Mouse (Mus musculus): ENCODE data around the gene Olfr281. TPM values are rescaled to one million over a fixed set of nuclear protein-coding genes. Genes with fewer than 3 reads are reported as not detected.

Olfr281 gene
- polyA plus RNA-seq, 1 experiment from 2014 or later: not detected

- no peaks in the 10 kb centered on the region for H3K27me3 ChIP-seq (replicated peaks; ENCODE audit: control insufficient read depth, insufficient read depth, low read length)
- ATAC-seq (no peak), DNase-seq (ENCODE audit: low spot score) (no peak)
- no peak overlapping the region for H3K9ac ChIP-seq (ENCODE audit: low read length)
- WGBS: 95% methylated on average over 17 of the region's 17 CpGs
- H3K36me3 ChIP-seq (ENCODE audit: control insufficient read depth, insufficient read depth, low read length): no peaks in the 10 kb centered on the region
- no peaks in the 10 kb centered on the region for H3K9me3 ChIP-seq (replicated peaks; ENCODE audit: control insufficient read depth, low read length)
- no peaks in the 10 kb centered on the region for H3K4me1 ChIP-seq (ENCODE audit: control insufficient read depth, insufficient read depth, low read length)
- H3K4me2 ChIP-seq (ENCODE audit: low read length): no peak overlapping the region
- H3K4me3 ChIP-seq (ENCODE audit: low read depth, low read length): no peak overlapping the region
- no peak overlapping the region for H3K27ac ChIP-seq (ENCODE audit: low read depth, low read length)
These were observed 45.2 kb downstream of the Olfr281 start for GRCm38 (mm10) chr15:98497631-98498030.

- H3K27ac ChIP-seq (ENCODE audit: low read depth, low read length): no peak overlapping the region
- H3K9ac ChIP-seq (ENCODE audit: low read length): no peak overlapping the region
- ATAC-seq (no peak), DNase-seq (ENCODE audit: low spot score) (no peak)
- 94% methylated on average over 3 of the region's 3 CpGs for WGBS
- no peak overlapping the region for H3K4me2 ChIP-seq (ENCODE audit: low read length)
- no peaks in the 10 kb centered on the region for H3K4me1 ChIP-seq (ENCODE audit: control insufficient read depth, insufficient read depth, low read length)
- H3K9me3 ChIP-seq (replicated peaks; ENCODE audit: control insufficient read depth, low read length): no peaks in the 10 kb centered on the region
- H3K27me3 ChIP-seq (replicated peaks; ENCODE audit: control insufficient read depth, insufficient read depth, low read length): no peaks in the 10 kb centered on the region
- H3K4me3 ChIP-seq (ENCODE audit: low read depth, low read length): no peak overlapping the region
- no peaks in the 10 kb centered on the region for H3K36me3 ChIP-seq (ENCODE audit: control insufficient read depth, insufficient read depth, low read length)
These were observed 50.9 kb downstream of the Olfr281 start for GRCm38 (mm10) chr15:98503317-98503716.

GRCm38 (mm10) chr15:98504514-98504913, 52.1 kb downstream of the Olfr281 start:
- Histone ChIP-seq H3K4me1 (ENCODE audit: control insufficient read depth, insufficient read depth, low read length) (no peaks in the 10 kb centered on the region), H3K9me3 (replicated peaks; ENCODE audit: control insufficient read depth, low read length) (no peaks in the 10 kb centered on the region), H3K4me3 (ENCODE audit: low read depth, low read length) (no peak overlapping the region), H3K27ac (ENCODE audit: low read depth, low read length) (no peak overlapping the region), H3K27me3 (replicated peaks; ENCODE audit: control insufficient read depth, insufficient read depth, low read length) (no peaks in the 10 kb centered on the region), H3K9ac (ENCODE audit: low read length) (no peak overlapping the region), H3K36me3 (ENCODE audit: control insufficient read depth, insufficient read depth, low read length) (no peaks in the 10 kb centered on the region), H3K4me2 (ENCODE audit: low read length) (no peak overlapping the region)
- WGBS: 11% methylated on average over 18 of the region's 18 CpGs
- ATAC-seq: no peak
- peak; percentile 67 for DNase-seq (ENCODE audit: low spot score)

- ATAC-seq (no peak), DNase-seq (ENCODE audit: low spot score) (no peak)
- no peaks in the 10 kb centered on the region for H3K27me3 ChIP-seq (replicated peaks; ENCODE audit: control insufficient read depth, insufficient read depth, low read length)
- 84% methylated on average over 9 of the region's 9 CpGs for WGBS
- H3K9ac ChIP-seq (ENCODE audit: low read length): no peak overlapping the region
- H3K36me3 ChIP-seq (ENCODE audit: control insufficient read depth, insufficient read depth, low read length): no peaks in the 10 kb centered on the region
- no peaks in the 10 kb centered on the region for H3K4me1 ChIP-seq (ENCODE audit: control insufficient read depth, insufficient read depth, low read length)
- no peaks in the 10 kb centered on the region for H3K9me3 ChIP-seq (replicated peaks; ENCODE audit: control insufficient read depth, low read length)
- no peak overlapping the region for H3K27ac ChIP-seq (ENCODE audit: low read depth, low read length)
- H3K4me3 ChIP-seq (ENCODE audit: low read depth, low read length): no peak overlapping the region
- no peak overlapping the region for H3K4me2 ChIP-seq (ENCODE audit: low read length)
These were observed 54.0 kb downstream of the Olfr281 start for GRCm38 (mm10) chr15:98506253-98506957.

GRCm38 (mm10) chr15:98507321-98507720, 54.9 kb downstream of the Olfr281 start:
- 95% methylated on average over 3 of the region's 6 CpGs for WGBS

GRCm38 (mm10) chr15:98509387-98509786, 57.0 kb downstream of the Olfr281 start:
- WGBS: 61% methylated on average over 2 of the region's 2 CpGs
- no peaks in the 10 kb centered on the region for H3K27me3 ChIP-seq (replicated peaks; ENCODE audit: control insufficient read depth, insufficient read depth, low read length)
- H3K4me3 ChIP-seq (ENCODE audit: low read depth, low read length): no peak overlapping the region
- no peaks in the 10 kb centered on the region for H3K9me3 ChIP-seq (replicated peaks; ENCODE audit: control insufficient read depth, low read length)
- no peak overlapping the region for H3K4me2 ChIP-seq (ENCODE audit: low read length)
- H3K4me1 ChIP-seq (ENCODE audit: control insufficient read depth, insufficient read depth, low read length): no peaks in the 10 kb centered on the region
- H3K36me3 ChIP-seq (ENCODE audit: control insufficient read depth, insufficient read depth, low read length): no peaks in the 10 kb centered on the region
- no peak for DNase-seq (ENCODE audit: low spot score)
- H3K9ac ChIP-seq (ENCODE audit: low read length): no peak overlapping the region
- no peak overlapping the region for H3K27ac ChIP-seq (ENCODE audit: low read depth, low read length)
- ATAC-seq: no peak

More at GRCm38 (mm10) chr15:98507321-98507720, 54.9 kb downstream of the Olfr281 start:
- Histone ChIP-seq H3K4me2 (ENCODE audit: low read length) (no peak overlapping the region), H3K4me3 (ENCODE audit: low read depth, low read length) (no peak overlapping the region), H3K4me1 (ENCODE audit: control insufficient read depth, insufficient read depth, low read length) (no peaks in the 10 kb centered on the region), H3K27me3 (replicated peaks; ENCODE audit: control insufficient read depth, insufficient read depth, low read length) (no peaks in the 10 kb centered on the region), H3K36me3 (ENCODE audit: control insufficient read depth, insufficient read depth, low read length) (no peaks in the 10 kb centered on the region), H3K27ac (ENCODE audit: low read depth, low read length) (no peak overlapping the region), H3K9me3 (replicated peaks; ENCODE audit: control insufficient read depth, low read length) (no peaks in the 10 kb centered on the region), H3K9ac (ENCODE audit: low read length) (no peak overlapping the region)
- ATAC-seq (no peak), DNase-seq (ENCODE audit: low spot score) (no peak)

Other genes with a start within 250 kb of the Olfr281 start
- not detected in 2 replicates for gene Gm44579, start 231.6 kb upstream of the Olfr281 start, polyA plus RNA-seq (2014; fragmentation: Nextera tagmentation; extraction: Ambion mirVana)
- not detected in 2 replicates for gene Olfr287, start 231.5 kb upstream of the Olfr281 start, polyA plus RNA-seq (2014; fragmentation: Nextera tagmentation; extraction: Ambion mirVana)
- gene Olfr286, start 218.1 kb upstream of the Olfr281 start, polyA plus RNA-seq (2014; fragmentation: Nextera tagmentation; extraction: Ambion mirVana): not detected in 2 replicates
- gene H1fnt, start 195.3 kb upstream of the Olfr281 start, polyA plus RNA-seq (2014; fragmentation: Nextera tagmentation; extraction: Ambion mirVana): not detected in 2 replicates
- 2.8 and 3.7 TPM in 2 replicates for gene Zfp641, start 156.4 kb upstream of the Olfr281 start, polyA plus RNA-seq (2014; fragmentation: Nextera tagmentation; extraction: Ambion mirVana)
- not detected in 2 replicates for gene Olfr285, start 135.2 kb upstream of the Olfr281 start, polyA plus RNA-seq (2014; fragmentation: Nextera tagmentation; extraction: Ambion mirVana)
- not detected in 2 replicates for gene Olfr284, start 111.6 kb upstream of the Olfr281 start, polyA plus RNA-seq (2014; fragmentation: Nextera tagmentation; extraction: Ambion mirVana)
- not detected in 2 replicates for gene Olfr283, start 71.6 kb upstream of the Olfr281 start, polyA plus RNA-seq (2014; fragmentation: Nextera tagmentation; extraction: Ambion mirVana)
- not detected in 2 replicates for gene Olfr282, start 21.4 kb upstream of the Olfr281 start, polyA plus RNA-seq (2014; fragmentation: Nextera tagmentation; extraction: Ambion mirVana)
- not detected in 2 replicates for gene OR5BS1P, start 17.3 kb downstream of the Olfr281 start, polyA plus RNA-seq (2014; fragmentation: Nextera tagmentation; extraction: Ambion mirVana)
- gene Lalba, start 30.1 kb downstream of the Olfr281 start, polyA plus RNA-seq (2014; fragmentation: Nextera tagmentation; extraction: Ambion mirVana): not detected in 2 replicates
- gene Olfr279, start 39.8 kb downstream of the Olfr281 start, polyA plus RNA-seq (2014; fragmentation: Nextera tagmentation; extraction: Ambion mirVana): not detected in 2 replicates
- 134 and 135 TPM in 2 replicates for gene Kansl2, start 81.7 kb downstream of the Olfr281 start, polyA plus RNA-seq (2014; fragmentation: Nextera tagmentation; extraction: Ambion mirVana)
- 51.3 and 61.7 TPM in 2 replicates for gene Ccnt1, start 118.3 kb downstream of the Olfr281 start, polyA plus RNA-seq (2014; fragmentation: Nextera tagmentation; extraction: Ambion mirVana)
- gene 4930415O20Rik, start 118.4 kb downstream of the Olfr281 start, polyA plus RNA-seq (2014; fragmentation: Nextera tagmentation; extraction: Ambion mirVana): not detected in 2 replicates
- gene Adcy6, start 157.5 kb downstream of the Olfr281 start, polyA plus RNA-seq (2014; fragmentation: Nextera tagmentation; extraction: Ambion mirVana): 6.4 and 10.4 TPM in 2 replicates
- gene Cacnb3, start 178.3 kb downstream of the Olfr281 start, polyA plus RNA-seq (2014; fragmentation: Nextera tagmentation; extraction: Ambion mirVana): 75.9 and 95.4 TPM in 2 replicates
- 18.2 and 24.3 TPM in 2 replicates for gene Ddx23, start 210.3 kb downstream of the Olfr281 start, polyA plus RNA-seq (2014; fragmentation: Nextera tagmentation; extraction: Ambion mirVana)
- 6.3 and 6.8 TPM in 2 replicates for gene Rnd1, start 224.9 kb downstream of the Olfr281 start, polyA plus RNA-seq (2014; fragmentation: Nextera tagmentation; extraction: Ambion mirVana)